Mouse (Mus musculus) embryonic facial prominence, embryonic 10.5 days (tissue): ENCODE measurements at regions not wholly inside any gene's neighbourhood (a gene's known extent, or its start where the extent isn't known, plus 50 kb on each side); places are given as distances from the start of the nearest gene placed in this dataset.
A peak's percentile ranks its signal among the peaks of the same experiment; 100 is the strongest.

Source experiments
- DNase-seq: peaks from one replicate; pipeline ENCODE4 v3.0.0-alpha.2; 2017; ENCODE audit warnings: low spot score
- H3K27ac ChIP-seq: fragments of 300-500 bp; sonication (generic); replicated peaks from 2 replicates; pipeline ENCODE4 v1.5.1; 2016; ENCODE audit warnings: mild to moderate bottlenecking
- H3K27me3 ChIP-seq: fragments of 300-500 bp; sonication (generic); replicated peaks from 2 replicates; pipeline ENCODE4 v1.6.1; 2016; ENCODE audit warnings: low read depth, mild to moderate bottlenecking; ENCODE audit not compliant: poor library complexity, severe bottlenecking
- H3K36me3 ChIP-seq: fragments of 300-500 bp; sonication (generic); replicated peaks from 2 replicates; pipeline ENCODE4 v1.6.1; 2016; ENCODE audit warnings: mild to moderate bottlenecking, moderate library complexity
- H3K4me1 ChIP-seq: fragments of 300-500 bp; sonication (generic); 2 replicates; pipeline ENCODE4 v1.6.1; 2016
- H3K4me3 ChIP-seq: fragments of 300-500 bp; sonication (generic); 2 replicates; pipeline ENCODE4 v1.5.1; 2016; ENCODE audit warnings: mild to moderate bottlenecking, moderate library complexity
- H3K9me3 ChIP-seq: fragments of 300-500 bp; sonication (generic); 2 replicates; pipeline ENCODE4 v1.6.1; 2016; ENCODE audit warnings: mild to moderate bottlenecking
- WGBS: fragments of 180-500 bp; shearing (Covaris S2); methylation state at CpG from one replicate; pipeline ENCODE4 v1.1.7; 2016; 5-methylcytosine and 5-hydroxymethylcytosine counted together

DNA sequence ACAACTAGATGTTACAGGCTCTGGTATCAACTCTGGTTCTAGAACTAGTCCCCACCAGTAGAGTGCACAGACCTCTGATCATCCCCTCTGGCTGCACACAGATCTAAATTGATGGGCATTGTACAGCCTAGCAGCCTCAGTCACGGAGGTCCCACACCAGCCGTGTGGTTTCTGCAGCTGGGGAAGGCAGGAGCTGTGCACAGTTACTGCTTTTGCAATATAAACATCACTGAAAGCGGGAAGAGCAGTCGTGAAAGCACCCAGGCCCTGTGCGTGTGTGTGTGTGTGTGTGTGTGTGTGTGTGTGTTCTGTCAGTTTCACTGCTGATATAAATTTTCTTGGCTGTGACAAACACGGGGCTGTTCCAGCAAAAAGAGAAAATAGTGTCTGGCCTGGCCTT lies 84.4 kb upstream of the Ppp1r26 start:
- DNase-seq, result no peak
- Histone ChIP-seq H3K27ac (no peak overlapping the region), H3K4me1 (0 out of 2 replicates have a peak, but pooled peaks cover 5% of the 10 kb centered on the region), H3K9me3 (no peaks in the 10 kb centered on the region), H3K36me3 (no peaks in the 10 kb centered on the region), H3K4me3 (no peak overlapping the region), H3K27me3 (no peaks in the 10 kb centered on the region)
- WGBS, result 77% methylated on average over 6 of the region's 6 CpGs

DNA sequence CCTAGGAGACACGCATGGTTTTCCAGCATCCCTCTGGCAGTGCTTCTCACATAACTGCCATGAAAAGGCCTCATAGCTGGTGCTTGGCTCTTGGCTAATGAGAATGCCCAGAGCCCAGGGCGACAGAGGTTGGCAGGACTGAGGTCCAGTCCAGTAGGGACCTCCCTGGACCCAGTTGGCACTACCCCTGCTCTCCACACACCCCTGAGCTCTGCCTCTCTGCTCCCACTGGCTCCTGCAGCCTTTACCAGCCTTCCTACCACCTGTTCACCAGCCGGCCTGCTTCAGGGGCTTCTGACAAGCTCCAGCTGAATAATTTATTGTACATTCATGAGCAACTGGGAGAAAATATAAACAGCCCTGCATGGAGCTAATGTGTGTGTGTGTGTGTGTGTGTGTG lies 82.0 kb upstream of the Ppp1r26 start:
- no peak overlapping the region for H3K27ac ChIP-seq
- peaks cover 14% of the 10 kb centered on the region for H3K4me1 ChIP-seq
- no peaks in the 10 kb centered on the region for H3K9me3 ChIP-seq
- H3K27me3 ChIP-seq, result no peaks in the 10 kb centered on the region
- no peak for DNase-seq
- WGBS, result 75% methylated on average over 3 of the region's 3 CpGs
- H3K4me3 ChIP-seq, result no peak overlapping the region
- no peaks in the 10 kb centered on the region for H3K36me3 ChIP-seq

DNA sequence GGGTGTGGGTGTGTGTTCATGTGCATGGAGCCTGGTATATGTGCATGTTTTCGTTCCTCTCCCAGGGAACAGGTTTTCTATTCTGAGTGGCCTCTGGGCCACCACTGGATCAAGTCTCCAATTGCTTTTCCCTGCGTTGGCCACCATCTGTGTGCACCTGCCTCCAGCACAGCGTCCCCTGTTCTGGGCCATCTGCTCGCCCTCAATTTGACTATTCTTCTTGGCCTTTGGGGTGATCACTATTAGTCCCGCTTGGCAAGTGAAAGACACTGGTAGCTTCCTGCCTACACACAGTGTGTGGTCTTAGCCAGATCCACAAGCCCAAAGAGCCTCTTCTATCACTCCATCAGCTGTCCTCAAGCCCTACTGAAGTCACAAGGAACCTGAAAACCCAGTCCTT lies 80.8 kb upstream of the Ppp1r26 start:
- DNase-seq, result no peak
- no peaks in the 10 kb centered on the region for H3K36me3 ChIP-seq
- no peak overlapping the region for H3K27ac ChIP-seq
- H3K4me1 ChIP-seq, result peaks cover 25% of the 10 kb centered on the region
- no peak overlapping the region for H3K4me3 ChIP-seq
- no peaks in the 10 kb centered on the region for H3K27me3 ChIP-seq
- WGBS, result 85% methylated on average over 5 of the region's 5 CpGs
- H3K9me3 ChIP-seq, result no peaks in the 10 kb centered on the region

- DNase-seq, result peak; percentile 69
- 16% methylated on average over 3 of the region's 3 CpGs for WGBS
- Histone ChIP-seq H3K27me3 (no peaks in the 10 kb centered on the region), H3K27ac (no peak overlapping the region), H3K4me3 (no peak overlapping the region), H3K4me1 (peaks cover 44% of the 10 kb centered on the region), H3K9me3 (no peaks in the 10 kb centered on the region), H3K36me3 (no peaks in the 10 kb centered on the region)
Observed at GRCm38 (mm10) chr2:28374838-28375237, 71.8 kb upstream of the Ppp1r26 start.

- 68% methylated on average over 9 of the region's 9 CpGs for WGBS
- H3K36me3 ChIP-seq, result no peaks in the 10 kb centered on the region
- no peak for DNase-seq
- H3K27me3 ChIP-seq, result no peaks in the 10 kb centered on the region
- peaks cover 19% of the 10 kb centered on the region for H3K4me1 ChIP-seq
- no peak overlapping the region; the same call in 1 of the 2 replicates for H3K27ac ChIP-seq
- H3K4me3 ChIP-seq, result no peak overlapping the region
- no peaks in the 10 kb centered on the region for H3K9me3 ChIP-seq
Observed at GRCm38 (mm10) chr2:28377948-28378822, 68.4 kb upstream of the Ppp1r26 start.

GRCm38 (mm10) chr2:28382051-28382802 lies 64.4 kb upstream of the Ppp1r26 start:
- H3K4me3 ChIP-seq, result no peak overlapping the region
- no peaks in the 10 kb centered on the region for H3K9me3 ChIP-seq
- no peaks in the 10 kb centered on the region for H3K36me3 ChIP-seq
- no peaks in the 10 kb centered on the region for H3K27me3 ChIP-seq
- no peak for DNase-seq
- no peak overlapping the region for H3K27ac ChIP-seq
- WGBS, result 91% methylated on average over 12 of the region's 12 CpGs
- peaks cover 27% of the 10 kb centered on the region for H3K4me1 ChIP-seq

DNA sequence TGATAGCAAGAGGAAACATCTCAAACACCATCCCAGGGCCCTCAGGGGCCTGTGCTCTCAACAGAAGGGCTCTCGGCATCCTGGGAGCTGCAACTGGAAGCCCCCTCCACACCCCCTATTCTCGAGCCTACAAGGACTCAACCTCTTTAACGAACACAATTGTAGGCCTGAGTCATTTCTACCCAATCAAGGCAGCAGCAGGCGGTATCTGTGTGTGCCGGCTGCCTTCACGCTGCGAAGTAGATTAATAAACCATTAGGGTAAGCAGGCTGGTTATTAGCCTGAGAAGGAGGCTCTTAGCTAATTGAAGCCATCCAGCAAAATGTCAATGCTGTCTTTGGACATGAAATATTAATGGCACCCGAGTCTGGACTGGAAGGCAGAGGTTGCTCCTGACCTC lies 61.7 kb upstream of the Ppp1r26 start:
- DNase-seq, result no peak
- no peaks in the 10 kb centered on the region for H3K27me3 ChIP-seq
- WGBS, result 73% methylated on average over 8 of the region's 8 CpGs
- no peaks in the 10 kb centered on the region for H3K36me3 ChIP-seq
- H3K4me1 ChIP-seq, result peaks cover 30% of the 10 kb centered on the region
- H3K4me3 ChIP-seq, result no peak overlapping the region
- no peak overlapping the region for H3K27ac ChIP-seq
- no peaks in the 10 kb centered on the region for H3K9me3 ChIP-seq

- Histone ChIP-seq H3K27ac (no peak overlapping the region), H3K9me3 (no peaks in the 10 kb centered on the region), H3K27me3 (no peaks in the 10 kb centered on the region; the same call in 1 of the 2 replicates), H3K4me1 (peaks cover 25% of the 10 kb centered on the region), H3K4me3 (no peak overlapping the region), H3K36me3 (no peaks in the 10 kb centered on the region)
- no peak for DNase-seq
- WGBS, result 64% methylated on average over 1 of the region's 1 CpGs
Observed at GRCm38 (mm10) chr2:28386784-28387183, 59.8 kb upstream of the Ppp1r26 start.

GRCm38 (mm10) chr2:28387422-28387836 lies 59.2 kb upstream of the Ppp1r26 start:
- Histone ChIP-seq H3K27me3 (no peaks in the 10 kb centered on the region; the same call in 1 of the 2 replicates), H3K27ac (peak overlapping the region; percentile 60), H3K4me3 (no peak overlapping the region), H3K36me3 (no peaks in the 10 kb centered on the region), H3K4me1 (peaks cover 25% of the 10 kb centered on the region), H3K9me3 (no peaks in the 10 kb centered on the region)
- peak; percentile 44 for DNase-seq
- 12% methylated on average over 6 of the region's 6 CpGs for WGBS

GRCm38 (mm10) chr2:28387926-28388325 lies 58.7 kb upstream of the Ppp1r26 start:
- Histone ChIP-seq H3K4me3 (no peak overlapping the region), H3K27me3 (no peaks in the 10 kb centered on the region; the same call in 1 of the 2 replicates), H3K9me3 (no peaks in the 10 kb centered on the region), H3K27ac (peak overlapping the region; percentile 60), H3K4me1 (peaks cover 25% of the 10 kb centered on the region), H3K36me3 (no peaks in the 10 kb centered on the region)
- 70% methylated on average over 4 of the region's 4 CpGs for WGBS
- no peak for DNase-seq

GRCm38 (mm10) chr2:28389703-28390102 lies 56.9 kb upstream of the Ppp1r26 start:
- H3K9me3 ChIP-seq, result no peaks in the 10 kb centered on the region
- no peak for DNase-seq
- H3K4me1 ChIP-seq, result peaks cover 25% of the 10 kb centered on the region
- no peaks in the 10 kb centered on the region; the same call in 1 of the 2 replicates for H3K27me3 ChIP-seq
- no peak overlapping the region for H3K27ac ChIP-seq
- 77% methylated on average over 5 of the region's 5 CpGs for WGBS
- no peak overlapping the region for H3K4me3 ChIP-seq
- H3K36me3 ChIP-seq, result no peaks in the 10 kb centered on the region

GRCm38 (mm10) chr2:28395391-28395790 lies 51.2 kb upstream of the Ppp1r26 start:
- H3K36me3 ChIP-seq, result no peaks in the 10 kb centered on the region
- DNase-seq, result no peak
- H3K9me3 ChIP-seq, result no peaks in the 10 kb centered on the region
- no peaks in the 10 kb centered on the region; the same call in 1 of the 2 replicates for H3K27me3 ChIP-seq
- 86% methylated on average over 6 of the region's 6 CpGs for WGBS
- H3K27ac ChIP-seq, result no peak overlapping the region
- no peaks in the 10 kb centered on the region for H3K4me1 ChIP-seq
- H3K4me3 ChIP-seq, result no peak overlapping the region
